Mouse (Mus musculus) kidney, adult 11 months (tissue): ENCODE measurements around the gene Slc7a7.

Experiments used
- DNase-seq: peaks from one replicate; pipeline ENCODE4 v3.0.0; 2022

Gene Slc7a7

DNA sequence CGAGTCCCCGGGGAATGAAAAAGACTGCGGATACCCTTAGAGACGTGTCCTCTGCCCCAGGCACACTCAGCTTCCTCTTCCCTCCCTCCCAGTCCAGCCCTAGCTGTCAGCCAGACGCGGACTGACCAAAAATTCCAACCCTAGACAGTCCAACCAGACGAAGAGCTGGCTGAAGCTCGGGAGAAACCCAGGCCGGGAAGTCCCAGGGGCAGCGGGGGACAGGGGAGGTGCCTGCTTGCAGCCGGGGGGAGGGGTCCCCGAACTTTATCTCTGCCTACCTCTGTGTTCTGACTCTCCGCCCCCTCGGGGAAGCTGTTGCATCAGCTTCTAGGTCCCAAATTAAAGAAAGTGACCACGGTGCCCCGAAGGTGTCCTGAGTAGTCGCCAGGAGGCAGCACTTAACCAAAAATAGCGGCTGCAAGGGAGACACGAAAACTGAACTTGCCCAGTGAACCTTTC is at the start of gene Slc7a7:
TSS of gene Slc7a7 (minus strand) at position 158 of the 459 bp plus-strand sequence.
- DNase-seq: no peak

- DNase-seq: peak; percentile 87
Observed at GRCm38 (mm10) chr14:54464293-54465005, 46.9 kb upstream of the Slc7a7 start.

GRCm38 (mm10) chr14:54463959-54464292 is 46.3 kb upstream of the Slc7a7 start, which contains the start of gene Lrp10:
Gene Lrp10, plus strand, starts transcription at chr14:54464137.
- peak; percentile 85 for DNase-seq

DNA sequence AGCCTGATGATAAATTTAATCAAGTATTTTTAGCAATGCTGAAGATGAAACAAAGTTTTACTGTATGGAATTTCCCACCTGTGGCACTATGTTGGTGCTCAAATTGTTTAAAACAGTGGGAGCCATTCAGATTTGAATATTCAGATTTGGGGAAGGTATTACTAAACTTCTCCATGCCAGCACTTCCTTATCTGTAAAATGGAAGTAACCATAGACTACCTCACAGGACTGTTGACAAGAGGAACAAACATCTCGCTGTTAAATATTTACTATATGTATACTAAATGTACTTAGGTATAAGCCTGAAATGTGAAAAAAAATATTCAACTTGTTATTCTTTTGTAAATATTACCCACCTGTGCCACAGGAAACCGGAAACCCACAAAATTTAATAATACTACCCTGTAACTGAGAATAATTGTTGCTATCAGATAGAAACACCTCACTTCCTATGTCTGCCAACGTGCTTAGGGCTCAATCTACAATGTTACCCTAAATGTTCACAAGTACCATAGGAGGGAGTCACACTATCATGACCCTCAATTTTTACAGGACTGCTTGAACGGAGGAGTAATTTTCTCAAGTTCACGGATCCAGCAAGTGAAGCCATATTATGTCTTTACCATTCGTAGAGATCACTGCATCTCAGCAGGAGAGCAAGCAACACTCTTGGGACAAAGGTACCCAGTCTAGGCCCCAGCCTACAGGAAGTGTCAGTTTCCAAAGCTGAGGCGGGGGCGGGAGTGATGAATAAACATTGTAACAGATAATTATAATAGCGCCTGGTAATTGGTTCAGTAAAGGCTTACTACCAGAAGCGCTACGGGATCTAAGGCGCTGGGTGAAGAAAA is 45.8 kb upstream of the Slc7a7 start:
- no peak for DNase-seq

GRCm38 (mm10) chr14:54462146-54462545 is 44.6 kb upstream of the Slc7a7 start:
- DNase-seq: no peak

DNA sequence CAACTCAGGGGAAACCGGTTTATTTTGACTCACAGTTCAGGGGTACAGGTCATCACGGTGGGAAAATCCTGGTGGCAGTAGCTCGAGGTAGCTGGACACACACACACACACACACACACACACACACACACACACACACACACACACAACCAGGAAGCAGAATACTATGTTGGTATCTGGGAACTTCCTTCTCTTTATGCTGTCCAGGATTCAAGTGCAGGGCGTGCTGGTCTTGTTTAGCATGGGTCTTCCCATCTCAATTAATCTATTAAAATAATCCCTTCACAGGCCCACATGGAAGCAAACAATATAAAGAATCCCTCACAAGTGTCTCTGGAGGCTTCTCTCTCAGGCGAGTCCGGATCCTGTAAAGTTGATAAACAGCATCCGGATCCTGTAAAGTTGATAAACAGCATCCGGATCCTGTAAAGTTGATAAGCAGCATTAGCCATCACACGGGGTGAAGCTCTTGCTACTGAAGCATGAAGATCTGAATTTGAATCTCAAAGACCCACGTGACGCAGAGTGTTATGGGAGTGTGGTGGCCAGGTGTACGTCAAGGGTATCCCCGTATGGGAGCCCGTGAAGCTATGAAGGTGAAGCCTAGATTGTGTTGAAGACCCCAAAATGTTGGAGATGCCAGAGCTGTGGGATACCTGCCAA is 40.5 kb upstream of the Slc7a7 start:
- DNase-seq: no peak

GRCm38 (mm10) chr14:54454669-54455528 is 37.3 kb upstream of the Slc7a7 start:
- DNase-seq: no peak

DNA sequence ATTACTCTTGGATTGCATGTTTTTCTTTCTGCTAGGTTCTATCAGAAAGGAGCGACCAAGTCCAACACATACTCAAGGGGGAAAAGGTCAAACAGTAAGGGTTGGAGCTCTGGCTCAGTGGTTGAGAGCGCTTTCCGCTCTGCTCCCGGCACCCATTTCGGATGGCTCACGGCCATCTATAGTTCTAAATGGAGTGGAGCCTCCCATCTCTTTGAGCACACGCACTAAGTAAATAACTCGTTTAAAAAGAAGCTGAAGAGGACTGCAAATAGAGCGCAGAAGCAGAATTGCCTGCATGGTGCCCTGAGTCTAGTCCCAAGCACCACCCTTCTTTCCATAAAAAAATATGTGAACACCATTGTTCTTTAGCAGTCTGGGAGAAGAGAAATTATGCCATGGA is 36.0 kb upstream of the Slc7a7 start:
- DNase-seq: no peak

GRCm38 (mm10) chr14:54445476-54445875 is 27.9 kb upstream of the Slc7a7 start:
- DNase-seq: no peak

- no peak for DNase-seq
Observed at GRCm38 (mm10) chr14:54443712-54444618, 26.4 kb upstream of the Slc7a7 start.

DNA sequence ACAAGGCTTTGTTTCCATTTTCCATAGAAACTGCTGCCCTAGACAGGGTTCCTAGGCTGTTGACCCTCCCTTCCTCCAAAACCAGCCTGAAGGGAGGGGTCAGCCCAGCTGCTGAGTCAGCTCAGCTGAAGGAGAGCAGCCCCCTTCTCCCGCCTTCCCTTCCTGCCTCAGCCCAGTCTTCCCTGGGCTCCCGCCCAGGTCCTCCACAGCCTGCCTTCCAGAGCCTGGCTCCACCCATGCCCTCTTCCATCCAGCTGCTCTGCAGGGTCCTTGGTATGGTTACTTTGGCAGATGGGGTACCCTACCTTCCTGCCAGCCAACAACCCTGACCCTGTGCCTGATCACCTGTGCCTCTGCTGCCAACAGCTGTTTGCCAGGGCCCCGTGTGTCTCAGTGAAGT is 25.6 kb upstream of the Slc7a7 start:
- no peak for DNase-seq

DNA sequence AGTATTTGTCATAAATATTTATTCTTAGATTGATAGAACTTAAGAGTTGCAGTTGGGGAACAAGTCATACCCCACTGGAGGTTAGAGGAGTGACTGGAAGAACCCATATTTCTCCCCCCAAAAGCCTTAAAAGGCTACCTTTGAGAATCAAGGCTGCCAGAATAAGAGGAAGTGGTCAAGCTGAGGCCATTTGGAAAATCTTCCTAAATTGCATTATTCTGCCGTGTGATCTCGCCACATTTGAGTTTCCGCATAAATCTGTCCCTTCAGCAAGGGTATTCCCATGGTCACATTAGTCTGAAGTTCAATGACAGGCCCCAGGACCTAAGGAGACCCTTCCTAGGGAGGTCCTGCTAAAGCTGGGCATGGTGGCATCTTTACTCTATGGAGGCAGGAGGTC is 25.0 kb upstream of the Slc7a7 start:
- DNase-seq: no peak

DNA sequence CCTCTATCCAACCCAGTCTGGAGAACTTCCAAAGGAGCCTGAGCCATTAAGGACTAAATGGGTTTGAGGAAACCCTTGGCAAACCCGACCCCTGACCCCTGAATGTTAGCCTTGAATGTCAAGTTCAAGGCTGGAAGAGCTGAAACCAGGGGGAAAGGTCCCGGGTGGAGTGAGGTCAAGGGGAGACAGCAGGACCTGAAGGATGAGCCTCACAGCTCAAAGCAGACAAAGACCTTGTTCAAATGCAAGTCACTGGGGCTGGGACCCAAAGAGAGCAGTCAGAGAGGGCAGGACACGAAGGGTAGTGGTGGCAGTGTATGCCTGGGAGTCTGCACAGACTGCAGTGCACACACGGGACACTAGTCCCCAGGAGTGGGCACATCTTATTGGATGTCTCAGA is 23.8 kb upstream of the Slc7a7 start:
- no peak for DNase-seq

DNA sequence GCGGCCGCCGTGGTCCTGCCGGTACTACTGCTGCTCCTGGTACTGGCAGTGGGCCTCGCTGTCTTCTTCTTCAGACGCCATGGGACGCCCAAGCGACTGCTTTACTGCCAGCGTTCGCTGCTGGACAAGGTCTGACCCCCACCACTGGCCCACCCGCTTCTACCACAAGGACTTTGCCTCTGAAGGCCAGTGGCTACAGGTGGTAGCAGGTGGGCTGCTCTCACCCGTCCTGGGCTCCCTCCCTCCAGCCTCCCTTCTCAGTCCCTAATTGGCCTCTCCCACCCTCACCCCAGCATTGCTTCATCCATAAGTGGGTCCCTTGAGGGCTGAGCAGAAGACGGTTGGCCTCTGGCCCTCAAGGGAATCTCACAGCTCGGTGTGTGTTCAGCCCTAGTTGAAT is 23.0 kb upstream of the Slc7a7 start:
- no peak for DNase-seq

GRCm38 (mm10) chr14:54439610-54440009 is 22.0 kb upstream of the Slc7a7 start:
- DNase-seq: no peak

DNA sequence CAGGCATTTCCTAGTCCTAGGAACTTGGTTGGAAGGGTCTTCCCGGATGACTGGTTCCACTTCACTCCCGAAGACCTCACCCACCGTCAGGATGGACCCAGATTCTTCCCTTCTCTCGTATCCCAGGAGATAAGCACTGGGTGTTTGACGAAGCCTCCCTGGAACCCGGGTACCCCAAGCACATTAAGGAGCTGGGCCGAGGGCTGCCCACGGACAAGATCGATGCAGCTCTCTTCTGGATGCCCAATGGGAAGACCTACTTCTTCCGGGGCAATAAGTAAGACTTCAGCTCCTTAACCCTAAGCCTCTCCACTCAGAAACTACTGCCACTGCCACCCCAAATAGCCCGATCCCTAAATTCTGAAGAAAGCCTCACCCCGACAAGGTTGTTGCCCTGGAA is 21.6 kb upstream of the Slc7a7 start:
- DNase-seq: no peak

DNA sequence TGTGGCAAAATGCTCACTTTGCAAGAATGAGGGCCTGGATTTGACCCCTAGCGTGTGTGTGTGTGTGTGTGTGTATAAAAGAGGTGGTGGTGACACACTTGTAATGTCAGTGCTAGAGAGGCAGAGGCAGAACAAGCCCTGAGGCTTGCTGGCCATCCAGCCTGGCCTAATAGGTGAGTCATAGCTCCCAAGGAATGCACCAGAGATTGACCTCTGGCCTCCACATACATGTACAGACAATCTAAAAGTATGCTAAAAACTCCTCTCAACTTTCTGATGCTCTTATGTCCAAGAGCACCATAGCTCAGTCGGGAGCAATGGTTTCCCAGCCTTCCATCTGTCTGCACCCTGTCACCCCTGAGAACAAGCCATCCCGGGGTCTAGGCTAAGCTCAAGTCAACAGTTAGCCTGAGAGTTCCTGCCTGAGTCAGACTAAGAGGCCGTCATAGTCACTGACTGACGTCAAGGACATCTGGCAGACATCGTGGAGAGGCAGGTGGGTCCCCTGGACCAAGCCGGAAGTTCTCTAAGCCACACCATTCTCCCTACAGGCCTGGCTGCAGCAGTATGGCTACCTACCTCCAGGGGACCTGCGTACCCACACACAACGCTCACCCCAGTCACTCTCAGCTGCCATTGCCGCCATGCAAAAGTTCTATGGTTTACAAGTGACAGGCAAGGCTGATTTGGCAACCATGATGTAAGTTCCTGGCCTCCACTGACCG is 17.8 kb upstream of the Slc7a7 start:
- DNase-seq: no peak

GRCm38 (mm10) chr14:54433941-54434531 is 16.5 kb upstream of the Slc7a7 start:
- no peak for DNase-seq

GRCm38 (mm10) chr14:54432837-54433830 is 15.6 kb upstream of the Slc7a7 start:
- no peak for DNase-seq
